Mouse (Mus musculus) CD4-positive helper T cell, adult 2 months (primary cell): Measurements from ENCODE around the gene Lrrc1.
A peak's percentile ranks its signal among the peaks of the same experiment; 100 is the strongest.

ENCODE experiments used
- DNase-seq: peaks from one replicate; pipeline ENCODE4 v3.0.0-alpha.2; 2012; ENCODE audit warnings: low read depth, missing footprints, low spot score

The Lrrc1 gene

GRCm38 (mm10) chr9:77543351-77544321 lies 1.0 kb downstream of the Lrrc1 start:
- peak; percentile 57 for DNase-seq

DNA sequence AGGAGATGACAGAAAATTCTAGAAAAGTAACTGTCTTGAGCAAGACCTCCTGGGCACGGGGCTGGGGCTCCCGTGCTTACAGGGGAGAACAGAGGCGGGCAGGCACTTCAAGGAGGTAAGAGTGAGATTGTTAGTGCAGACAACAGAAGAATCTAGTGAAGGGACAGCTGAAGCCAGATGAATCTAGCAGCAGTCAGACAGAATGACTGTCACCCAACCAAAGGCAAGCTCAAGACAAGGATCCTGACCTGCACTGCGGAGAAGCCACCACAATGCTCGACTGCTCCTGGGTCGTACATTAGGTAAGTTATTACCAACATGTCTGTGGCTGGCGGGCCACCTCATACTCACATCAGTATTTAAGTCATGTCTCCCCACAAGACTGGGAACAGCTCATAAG lies 3.1 kb downstream of the Lrrc1 start:
- DNase-seq, result no peak

- DNase-seq, result no peak
Measured at GRCm38 (mm10) chr9:77539232-77539631, 5.4 kb downstream of the Lrrc1 start.

DNA sequence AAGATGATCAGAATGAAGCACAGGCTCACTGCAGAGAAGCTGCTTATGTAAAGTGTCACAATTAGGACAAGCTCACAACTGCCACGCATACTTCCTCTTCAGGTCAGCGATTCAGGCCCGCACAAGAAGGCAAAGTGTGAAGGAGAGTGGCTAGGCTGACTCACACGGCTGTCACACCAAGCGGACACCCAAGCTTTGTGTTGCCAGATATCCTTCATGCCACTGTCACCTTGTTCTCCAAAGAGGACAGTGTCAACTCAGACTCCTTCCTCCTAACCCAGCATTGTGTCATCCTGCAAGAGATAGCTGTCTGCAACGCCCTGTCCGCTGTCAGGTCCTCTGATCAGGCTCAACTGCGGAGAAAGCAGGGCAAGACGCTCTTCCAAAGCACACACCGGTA lies 7.3 kb downstream of the Lrrc1 start:
- DNase-seq, result no peak

GRCm38 (mm10) chr9:77536832-77537231 lies 7.8 kb downstream of the Lrrc1 start:
- no peak for DNase-seq

DNA sequence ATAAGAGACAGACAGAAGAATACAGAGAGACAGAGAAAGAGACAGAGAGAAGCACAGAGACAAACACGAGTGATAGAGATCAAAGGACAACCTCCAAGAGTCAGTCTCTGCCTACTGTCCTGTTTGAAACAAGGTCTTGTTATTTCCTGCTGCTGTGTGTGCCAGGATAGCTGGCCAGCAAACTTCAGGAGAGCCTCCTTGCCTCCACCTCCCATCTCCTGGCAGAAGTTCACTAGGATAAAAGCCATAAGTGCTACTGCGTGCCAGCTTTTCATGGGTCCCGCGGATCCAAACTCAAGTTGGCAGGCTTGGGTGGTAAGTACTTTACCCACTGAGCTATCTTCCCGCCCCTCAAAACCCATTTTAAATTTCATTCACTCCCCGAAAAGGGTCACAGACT lies 8.4 kb downstream of the Lrrc1 start:
- no peak for DNase-seq

DNA sequence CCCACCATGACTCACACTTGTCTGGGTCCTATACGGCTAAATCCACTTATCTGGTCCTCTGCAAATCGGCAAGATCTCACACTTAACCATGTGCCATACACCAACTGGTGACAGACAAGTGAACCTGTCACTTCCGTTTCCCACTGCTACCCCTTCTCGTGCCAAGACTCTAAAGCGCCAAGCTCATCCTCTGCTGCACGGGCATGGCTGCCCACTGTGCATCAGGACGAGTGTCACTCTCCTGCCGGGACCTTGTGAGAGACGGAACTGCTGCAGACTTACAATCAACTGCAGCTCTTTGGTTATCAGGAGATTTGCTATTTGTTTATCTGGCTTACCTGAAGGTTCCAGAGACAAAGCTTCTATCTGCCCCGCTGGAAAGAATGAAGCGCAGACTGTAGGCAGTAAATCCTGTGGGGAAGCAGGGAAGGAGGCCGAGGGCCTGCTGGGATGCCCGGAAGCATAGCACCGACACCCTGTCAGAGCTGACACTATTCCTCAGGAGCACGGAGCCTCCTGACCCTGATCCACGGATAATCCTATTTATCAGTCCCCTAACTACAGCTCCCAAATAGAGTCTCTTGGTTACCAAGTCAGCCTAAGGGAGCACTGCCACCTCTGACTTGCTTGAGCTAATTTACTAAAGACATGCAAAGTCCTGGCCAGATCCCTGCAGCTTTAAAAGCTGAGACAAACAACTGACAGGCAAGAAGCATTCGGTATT lies 9.5 kb downstream of the Lrrc1 start:
- DNase-seq, result no peak

DNA sequence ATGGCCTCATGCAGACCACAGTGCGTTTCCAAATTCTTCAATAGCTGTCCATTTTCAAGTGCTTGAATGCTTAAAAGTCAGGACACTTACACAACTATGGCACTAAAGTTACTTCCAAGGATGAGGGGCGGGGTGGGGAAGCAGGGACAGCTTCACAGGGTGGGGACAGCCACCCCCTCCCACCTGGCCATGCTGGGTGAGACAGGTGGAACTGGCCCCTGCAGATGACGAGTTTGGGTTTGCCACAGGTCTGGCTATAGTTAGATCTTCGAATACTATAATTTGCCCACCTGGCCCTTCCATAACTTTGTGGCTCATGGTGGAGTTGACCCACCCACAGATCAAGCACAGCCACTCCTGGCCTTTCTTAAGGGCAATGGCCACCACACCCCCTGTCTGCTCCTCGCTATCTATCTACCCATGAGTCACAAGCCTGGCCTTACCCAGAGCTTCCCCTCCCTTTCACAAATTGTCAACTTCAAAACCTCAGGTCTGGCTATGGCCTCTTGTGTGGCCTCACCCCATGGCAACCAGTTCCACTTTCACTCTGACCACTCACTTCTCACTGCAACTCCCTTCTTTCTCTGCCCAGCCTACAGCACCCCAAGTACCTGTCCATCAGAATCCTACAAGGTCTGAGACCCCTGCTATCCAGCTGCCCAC lies 16.2 kb downstream of the Lrrc1 start:
- no peak for DNase-seq

DNA sequence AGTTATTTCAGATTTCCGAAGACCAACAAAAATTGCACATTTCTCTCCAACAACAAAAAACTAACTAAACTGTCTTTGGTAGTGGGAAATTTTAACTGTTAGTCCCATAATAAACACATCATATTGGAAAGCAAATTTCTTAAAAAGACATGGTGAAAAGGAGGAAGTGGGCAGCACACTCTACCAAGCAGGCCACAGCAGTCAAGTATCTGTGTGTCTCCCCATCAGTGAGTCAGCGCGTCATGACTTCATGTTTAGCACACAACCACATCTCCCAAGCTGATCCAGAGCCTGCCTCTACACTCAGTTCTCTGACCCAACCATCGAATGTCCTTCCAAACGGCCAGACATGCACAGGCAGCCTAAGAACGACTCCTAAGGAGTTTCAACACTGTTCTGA lies 17.5 kb downstream of the Lrrc1 start:
- no peak for DNase-seq

DNA sequence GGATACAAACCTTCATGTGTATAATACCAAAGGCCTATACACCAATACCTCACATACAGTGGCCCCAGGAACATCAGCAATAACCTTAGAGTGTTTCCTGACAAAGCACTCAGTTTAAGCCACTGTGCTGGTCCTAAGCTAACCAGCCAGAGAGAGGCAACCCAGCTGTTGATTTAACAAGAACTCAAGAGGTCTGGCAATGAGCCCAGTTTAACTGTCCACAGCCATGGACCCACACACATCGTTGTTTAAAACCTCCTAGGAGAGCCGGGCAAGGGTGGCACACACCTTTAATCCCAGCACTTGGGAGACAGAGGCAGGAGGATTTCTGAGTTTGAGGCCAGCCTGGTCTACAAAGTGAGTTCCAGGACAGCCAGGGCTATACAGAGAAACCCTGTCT lies 18.0 kb downstream of the Lrrc1 start:
- no peak for DNase-seq

- DNase-seq, result no peak
Measured at GRCm38 (mm10) chr9:77525595-77526295, 18.9 kb downstream of the Lrrc1 start.

DNA sequence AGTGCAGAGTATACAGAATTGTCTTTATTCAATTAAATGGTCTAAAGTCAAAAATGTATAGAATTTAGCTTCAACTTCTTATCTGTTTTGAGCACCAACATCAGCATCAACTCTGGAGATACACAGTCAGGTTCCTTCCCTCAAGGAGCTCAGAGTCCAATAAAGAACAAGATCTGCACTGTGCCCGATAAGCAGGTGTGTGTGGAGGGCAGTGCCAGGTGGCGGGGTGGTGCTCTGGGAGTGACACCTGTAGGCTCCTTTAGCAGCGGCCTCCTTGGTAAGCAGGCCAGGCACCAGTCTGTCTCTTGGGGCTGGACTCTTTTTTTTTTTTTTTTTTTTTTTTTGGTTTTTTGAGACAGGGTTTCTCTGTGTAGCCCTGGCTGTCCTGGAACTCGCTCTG lies 20.9 kb downstream of the Lrrc1 start:
- DNase-seq, result no peak

- no peak for DNase-seq
Measured at GRCm38 (mm10) chr9:77522476-77522875, 22.2 kb downstream of the Lrrc1 start.

DNA sequence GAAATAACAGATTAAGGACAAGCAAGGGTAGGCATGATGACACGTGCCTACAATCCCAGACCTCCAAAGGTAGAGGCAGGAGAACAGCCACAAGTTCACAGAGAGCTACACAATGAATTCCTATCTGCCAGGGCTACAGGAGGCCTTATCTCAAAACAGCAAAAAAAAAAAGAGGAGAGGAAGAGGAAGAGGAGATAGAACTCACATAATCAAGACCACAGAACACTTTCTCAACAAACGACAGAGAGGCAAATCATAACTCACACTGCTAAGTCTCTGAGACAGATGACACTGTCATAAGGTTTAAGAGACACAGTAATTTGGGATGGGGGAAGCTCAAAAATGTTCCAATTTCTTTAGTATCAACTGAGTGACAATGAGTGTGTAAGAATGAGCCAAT lies 25.5 kb downstream of the Lrrc1 start:
- no peak for DNase-seq

GRCm38 (mm10) chr9:77516782-77517364 lies 27.8 kb downstream of the Lrrc1 start:
- no peak for DNase-seq

- DNase-seq, result peak; percentile 79
Measured at GRCm38 (mm10) chr9:77513892-77514291, 30.8 kb downstream of the Lrrc1 start.

DNA sequence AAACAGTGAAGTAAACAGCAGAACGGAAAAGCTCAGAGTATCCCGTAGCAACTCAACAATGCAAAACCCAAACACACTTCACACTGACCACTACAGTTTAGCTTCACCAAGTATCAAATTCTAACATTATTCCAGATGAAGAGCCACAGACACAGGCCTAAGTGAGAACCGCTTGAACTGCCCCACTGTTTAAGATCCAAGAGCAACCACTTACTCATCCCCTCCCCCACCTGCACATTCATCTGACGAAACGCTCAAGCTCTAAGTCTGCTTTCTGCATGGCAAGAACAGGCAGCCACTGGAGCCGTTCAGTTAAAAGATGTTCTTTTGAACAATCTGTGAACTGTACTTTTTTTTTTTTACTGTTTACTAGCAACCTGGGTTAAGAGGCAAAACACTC lies 32.5 kb downstream of the Lrrc1 start:
- peak; percentile 26 for DNase-seq

DNA sequence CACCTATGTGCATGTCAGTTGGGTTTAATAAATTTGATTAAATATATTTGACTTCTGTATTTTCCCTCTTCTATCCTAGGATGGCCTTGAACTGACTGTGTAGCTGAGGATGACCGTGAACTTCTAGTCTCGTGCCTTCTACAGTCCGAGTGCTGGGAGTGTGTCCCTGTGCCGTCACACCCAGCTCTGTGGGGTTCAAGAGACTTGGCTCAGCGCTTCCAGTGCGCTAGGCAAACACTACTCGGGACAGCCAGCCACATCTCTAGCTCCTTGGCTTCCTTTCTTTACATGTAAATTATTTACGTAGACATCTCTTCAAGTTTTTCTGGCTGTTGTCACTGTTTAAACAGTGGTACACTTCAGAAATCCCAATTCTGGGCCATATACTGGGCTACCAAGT lies 34.1 kb downstream of the Lrrc1 start:
- no peak for DNase-seq

GRCm38 (mm10) chr9:77507743-77508394 lies 36.8 kb downstream of the Lrrc1 start:
- DNase-seq, result no peak

GRCm38 (mm10) chr9:77502548-77503438 lies 41.9 kb downstream of the Lrrc1 start:
- DNase-seq, result no peak
